Comparison of ENCODE assay signal across 9 mouse cellular contexts in the genomic region with DNA sequence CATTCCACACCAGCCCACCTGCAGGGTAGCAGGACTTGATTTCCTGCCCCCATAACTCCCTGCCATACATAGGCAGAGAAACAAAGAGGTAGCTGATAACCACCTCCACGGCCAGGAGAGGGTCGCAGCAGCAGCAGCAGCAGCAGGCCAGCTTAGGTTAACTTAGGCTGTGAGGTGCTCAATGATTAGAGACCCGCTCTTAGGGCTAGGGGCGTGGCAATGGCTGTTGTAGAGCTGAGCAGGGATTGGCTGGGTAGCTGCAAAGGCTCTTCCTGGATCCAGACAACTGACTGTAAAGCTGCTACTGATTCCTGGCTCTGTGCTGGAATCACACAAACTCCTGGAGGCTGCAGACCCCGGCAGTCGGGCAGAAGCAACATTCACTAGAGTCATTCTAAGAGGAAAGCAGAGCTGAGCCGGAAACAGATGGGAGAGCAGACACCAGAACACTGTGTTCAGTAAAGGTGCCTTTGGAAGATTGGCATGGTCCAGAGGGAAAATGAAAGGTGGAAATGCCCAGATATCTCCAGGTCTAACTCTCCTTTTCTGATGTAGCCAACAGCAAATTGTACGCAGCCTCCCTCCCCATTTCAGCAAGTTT. TPM values are rescaled to one million over a fixed set of nuclear protein-coding genes. Genes with fewer than 3 reads are reported as not detected.
A peak's percentile ranks its signal among the peaks of the same experiment; 100 is the strongest.
DNase-seq lines count a peak whose midpoint lies in the region; ATAC-seq and TF ChIP-seq lines count a peak whose summit lies in the region.
"Had no signal": no experiment of that assay in that cellular context is flagged by ENCODE, and none has a peak within 500 bp of the region (broad histone marks: within the 10 kb centered on the region; RNA-seq: fewer than 3 reads in every experiment).

No protein-coding gene starts in this region.

- H3K9me3 ChIP-seq in midbrain, embryonic 10.5 days (replicated peaks) = no peaks in the 10 kb centered on the region
- H3K9me3 ChIP-seq in midbrain, postnatal 0 days (ENCODE audit: low read length) = no peaks in the 10 kb centered on the region
- H3K9me3 ChIP-seq in hindbrain, embryonic 13.5 days = no peaks in the 10 kb centered on the region
- no peaks in the 10 kb centered on the region for H3K9me3 ChIP-seq in neural tube, embryonic 15.5 days (replicated peaks)
- H3K9me3 ChIP-seq: liver, embryonic 15.5 days had no signal

- peak; percentile 40 to 45 for DNase-seq in cerebellum, postnatal 25 days
- DNase-seq in cerebellum, postnatal 14 days = no peak
- no peak for DNase-seq in midbrain, embryonic 10.5 days (ENCODE audit: low spot score)
- no peak for DNase-seq in midbrain, postnatal 0 days (ENCODE audit: low spot score)
- DNase-seq in layer of hippocampus, postnatal 25 days (ENCODE audit: extremely low spot score in 1 of 2, low spot score in 1 of 2) = no peak
- no peak for DNase-seq in ovary, postnatal 14 days (ENCODE audit: low spot score)

- WGBS in midbrain, embryonic 10.5 days = 28% methylated on average over 8 of the region's 8 CpGs
- WGBS in midbrain, postnatal 0 days = 30% methylated on average over 8 of the region's 8 CpGs
- 29% methylated on average over 8 of the region's 8 CpGs for WGBS in hindbrain, embryonic 13.5 days
- 20% methylated on average over 8 of the region's 8 CpGs for WGBS in neural tube, embryonic 15.5 days

- no peaks in the 10 kb centered on the region for H3K27me3 ChIP-seq in midbrain, embryonic 10.5 days (ENCODE audit: low read depth, poor library complexity, severe bottlenecking)
- H3K27me3 ChIP-seq in midbrain, postnatal 0 days (ENCODE audit: insufficient read depth, low read length) = no peaks in the 10 kb centered on the region
- no peaks in the 10 kb centered on the region for H3K27me3 ChIP-seq in hindbrain, embryonic 13.5 days
- H3K27me3 ChIP-seq in neural tube, embryonic 15.5 days (replicated peaks) = no peaks in the 10 kb centered on the region
- H3K27me3 ChIP-seq: liver, embryonic 15.5 days had no signal

- TF ChIP-seq CTCF in midbrain, postnatal 0 days (IDR thresholded peaks at IDR 0.05) = no peak

- peaks cover 57% of the 10 kb centered on the region for H3K4me1 ChIP-seq in midbrain, embryonic 10.5 days
- H3K4me1 ChIP-seq in midbrain, postnatal 0 days (ENCODE audit: insufficient read depth, low read length) = peaks cover 11% of the 10 kb centered on the region; the same call in 1 of the 2 replicates
- H3K4me1 ChIP-seq in hindbrain, embryonic 13.5 days (replicated peaks) = peaks cover 61% of the 10 kb centered on the region
- peaks cover 58% of the 10 kb centered on the region for H3K4me1 ChIP-seq in neural tube, embryonic 15.5 days

- ATAC-seq in midbrain, postnatal 0 days (ENCODE audit: low FRiP score) = no peak
- ATAC-seq in hindbrain, embryonic 13.5 days (ENCODE audit: low FRiP score) = no peak
- ATAC-seq in neural tube, embryonic 15.5 days (ENCODE audit: low FRiP score) = no peak

- H3K4me2 ChIP-seq in midbrain, postnatal 0 days (ENCODE audit: low read depth, low read length, poor library complexity, severe bottlenecking) = no peak overlapping the region
- H3K4me2 ChIP-seq in hindbrain, embryonic 13.5 days = no peak overlapping the region
- H3K4me2 ChIP-seq in neural tube, embryonic 15.5 days = no peak overlapping the region
- H3K4me2 ChIP-seq: liver, embryonic 15.5 days had no signal

- H3K4me3 ChIP-seq in midbrain, embryonic 10.5 days = no peak overlapping the region
- no peak overlapping the region for H3K4me3 ChIP-seq in midbrain, postnatal 0 days (ENCODE audit: low read depth, low read length)
- no peak overlapping the region for H3K4me3 ChIP-seq in hindbrain, embryonic 13.5 days
- no peak overlapping the region for H3K4me3 ChIP-seq in neural tube, embryonic 15.5 days (replicated peaks)
- H3K4me3 ChIP-seq: liver, embryonic 15.5 days had no signal

- no peaks in the 10 kb centered on the region for H3K36me3 ChIP-seq in midbrain, embryonic 10.5 days
- no peaks in the 10 kb centered on the region for H3K36me3 ChIP-seq in midbrain, postnatal 0 days (ENCODE audit: insufficient read depth, low read length)
- H3K36me3 ChIP-seq in hindbrain, embryonic 13.5 days = no peaks in the 10 kb centered on the region
- H3K36me3 ChIP-seq in neural tube, embryonic 15.5 days = no peaks in the 10 kb centered on the region
- H3K36me3 ChIP-seq: liver, embryonic 15.5 days had no signal

- peak overlapping the region; percentile 29 for H3K27ac ChIP-seq in midbrain, embryonic 10.5 days (replicated peaks)
- no peak overlapping the region for H3K27ac ChIP-seq in midbrain, postnatal 0 days (ENCODE audit: low read depth, low read length)
- peak overlapping the region; percentile 49; the same call in 1 of the 2 replicates for H3K27ac ChIP-seq in hindbrain, embryonic 13.5 days
- H3K27ac ChIP-seq in neural tube, embryonic 15.5 days (replicated peaks) = peak overlapping the region; percentile 24; the same call in 1 of the 2 replicates
- H3K27ac ChIP-seq: liver, embryonic 15.5 days had no signal

- H3K9ac ChIP-seq in midbrain, postnatal 0 days (replicated peaks; ENCODE audit: low read length, poor library complexity, severe bottlenecking) = no peak overlapping the region
- H3K9ac ChIP-seq in hindbrain, embryonic 13.5 days = peak overlapping the region; percentile 39; the same call in 1 of the 2 replicates
- no peak overlapping the region for H3K9ac ChIP-seq in neural tube, embryonic 15.5 days (replicated peaks)
- H3K9ac ChIP-seq: liver, embryonic 15.5 days had no signal

RNA-seq across cellular contexts. Expression of gene Cyth1, which starts 39.6 kb away (rescaled TPM):
- 11.3 and 14.9 TPM in 2 replicates for polyA plus RNA-seq in midbrain, embryonic 10.5 days (2016; fragmentation: Nextera tagmentation; extraction: Ambion mirVana)
- 40.2 and 54.1 TPM in 2 replicates for total RNA-seq in midbrain, postnatal 0 days (2014; rRNA removed)
- 20.0 and 21.6 TPM in 2 replicates for polyA plus RNA-seq in midbrain, postnatal 0 days (2015; fragmentation: Nextera tagmentation; extraction: Ambion mirVana)
- 24.0 and 24.4 TPM in 2 replicates for polyA plus RNA-seq in hindbrain, embryonic 13.5 days (2015; fragmentation: Nextera tagmentation; extraction: Ambion mirVana)
- polyA plus RNA-seq in neural tube, embryonic 15.5 days (2015; fragmentation: Nextera tagmentation; extraction: Ambion mirVana) = 22.5 and 24.8 TPM in 2 replicates
- 10 to 100 TPM; 96.3 to 99.2 TPM for total RNA-seq in layer of hippocampus, postnatal 25 days (2021)

Comparison
In these comparisons a context has a peak if more than half of its experiments do, and no peak if none do; other contexts are left out.
1. DNase-seq: peak in cerebellum, postnatal 25 days (2 of 2); none in cerebellum, postnatal 14 days (0 of 2), midbrain, embryonic 10.5 days (single experiment), midbrain, postnatal 0 days (single experiment), layer of hippocampus, postnatal 25 days (0 of 2) and ovary, postnatal 14 days (single experiment).